Comparison of ENCODE assay signal across 8 mouse cellular contexts in the genomic region with DNA sequence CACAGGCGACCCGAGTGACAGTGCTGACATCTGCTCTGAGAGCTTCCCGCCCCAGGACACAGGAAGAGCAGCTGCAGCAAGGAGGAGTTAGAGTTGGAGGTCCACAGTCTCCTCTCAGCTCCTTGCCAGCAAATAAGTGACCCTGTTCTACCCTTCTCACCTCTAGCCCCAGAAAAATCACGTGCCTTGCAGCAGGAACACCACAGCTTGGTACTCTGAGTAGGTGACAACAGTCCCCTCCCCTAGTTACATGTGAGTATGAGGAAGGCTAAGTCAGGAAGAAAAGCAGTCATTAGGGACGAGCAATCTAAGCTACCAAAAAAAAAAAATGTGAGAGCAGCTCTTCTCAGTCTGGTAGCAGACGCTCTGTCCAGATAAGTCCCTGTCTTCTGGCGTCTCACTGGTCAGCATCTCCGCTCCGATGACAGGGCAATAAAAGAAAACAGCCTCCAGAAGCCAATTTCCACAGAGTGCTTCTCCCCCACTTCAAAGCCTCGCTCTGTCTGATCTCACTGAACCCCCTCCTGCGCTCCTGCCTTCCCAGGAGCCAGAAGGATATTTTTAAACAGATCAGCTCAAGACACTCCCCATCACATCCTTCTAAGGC. TPM values are rescaled to one million over a fixed set of nuclear protein-coding genes. Genes with fewer than 3 reads are reported as not detected.
DNase-seq lines count a peak whose midpoint lies in the region; ATAC-seq and TF ChIP-seq lines count a peak whose summit lies in the region.

No protein-coding gene starts in this region.

- WGBS in embryonic facial prominence, embryonic 12.5 days, result 59% methylated on average over 11 of the region's 11 CpGs
- WGBS in embryonic facial prominence, embryonic 10.5 days, result 67% methylated on average over 11 of the region's 11 CpGs
- 12% methylated on average over 11 of the region's 11 CpGs for WGBS in kidney, embryonic 15.5 days
- WGBS in midbrain, postnatal 0 days, result 31% methylated on average over 11 of the region's 11 CpGs

- H3K27me3 ChIP-seq in embryonic facial prominence, embryonic 12.5 days, result no peaks in the 10 kb centered on the region
- H3K27me3 ChIP-seq in embryonic facial prominence, embryonic 10.5 days (replicated peaks; ENCODE audit: low read depth, poor library complexity, severe bottlenecking), result no peaks in the 10 kb centered on the region
- no peaks in the 10 kb centered on the region for H3K27me3 ChIP-seq in testis, adult 2 months (ENCODE audit: control insufficient read depth, insufficient read depth, low read length)
- H3K27me3 ChIP-seq in kidney, embryonic 15.5 days, result no peaks in the 10 kb centered on the region
- no peaks in the 10 kb centered on the region for H3K27me3 ChIP-seq in midbrain, postnatal 0 days (ENCODE audit: insufficient read depth, low read length)

- ATAC-seq in embryonic facial prominence, embryonic 12.5 days (ENCODE audit: insufficient number of reproducible peaks, insufficient read depth, low FRiP score, low TSS enrichment), result no peak; the same call in 1 of the 2 replicates
- peak; percentile 37 for ATAC-seq in kidney, embryonic 15.5 days (replicated peaks; ENCODE audit: low FRiP score)
- no peak for ATAC-seq in midbrain, postnatal 0 days (ENCODE audit: low FRiP score)
- no peak for ATAC-seq in monocyte, adult 5-6 weeks (replicated peaks; ENCODE audit: insufficient number of reproducible peaks, low FRiP score, low TSS enrichment, poor library complexity, severe bottlenecking)

- no peak overlapping the region for H3K4me2 ChIP-seq in embryonic facial prominence, embryonic 12.5 days (replicated peaks)
- H3K4me2 ChIP-seq in kidney, embryonic 15.5 days, result peak overlapping the region; percentile 30
- H3K4me2 ChIP-seq in midbrain, postnatal 0 days (ENCODE audit: low read depth, low read length, poor library complexity, severe bottlenecking), result no peak overlapping the region

- TF ChIP-seq POLR2A in testis, adult 2 months (IDR thresholded peaks at IDR 0.05; ENCODE audit: control insufficient read depth, low read depth, low read length), result no peak

- H3K9me3 ChIP-seq in embryonic facial prominence, embryonic 12.5 days, result no peaks in the 10 kb centered on the region
- H3K9me3 ChIP-seq in embryonic facial prominence, embryonic 10.5 days, result no peaks in the 10 kb centered on the region
- H3K9me3 ChIP-seq in kidney, embryonic 15.5 days (replicated peaks), result no peaks in the 10 kb centered on the region
- no peaks in the 10 kb centered on the region for H3K9me3 ChIP-seq in midbrain, postnatal 0 days (ENCODE audit: low read length)

- no peak overlapping the region for H3K9ac ChIP-seq in embryonic facial prominence, embryonic 12.5 days
- H3K9ac ChIP-seq in kidney, embryonic 15.5 days, result no peak overlapping the region
- no peak overlapping the region for H3K9ac ChIP-seq in midbrain, postnatal 0 days (replicated peaks; ENCODE audit: low read length, poor library complexity, severe bottlenecking)

- no peaks in the 10 kb centered on the region for H3K36me3 ChIP-seq in embryonic facial prominence, embryonic 12.5 days
- H3K36me3 ChIP-seq in embryonic facial prominence, embryonic 10.5 days (replicated peaks), result peaks cover 7% of the 10 kb centered on the region; the same call in 1 of the 2 replicates
- no peaks in the 10 kb centered on the region for H3K36me3 ChIP-seq in testis, adult 2 months (ENCODE audit: control insufficient read depth, insufficient read depth, low read length)
- no peaks in the 10 kb centered on the region for H3K36me3 ChIP-seq in kidney, embryonic 15.5 days
- no peaks in the 10 kb centered on the region for H3K36me3 ChIP-seq in midbrain, postnatal 0 days (ENCODE audit: insufficient read depth, low read length)

- H3K27ac ChIP-seq in embryonic facial prominence, embryonic 12.5 days, result peak overlapping the region; percentile 52; the same call in 1 of the 2 replicates
- H3K27ac ChIP-seq in embryonic facial prominence, embryonic 10.5 days (replicated peaks), result no peak overlapping the region
- H3K27ac ChIP-seq in testis, adult 2 months (ENCODE audit: control insufficient read depth, insufficient read depth, low read depth, low read length), result peak overlapping the region; percentile 30; the same call in 1 of the 2 replicates
- H3K27ac ChIP-seq in kidney, embryonic 15.5 days, result peak overlapping the region; percentile 78
- no peak overlapping the region for H3K27ac ChIP-seq in midbrain, postnatal 0 days (ENCODE audit: low read depth, low read length)

- H3K4me3 ChIP-seq in embryonic facial prominence, embryonic 12.5 days, result no peak overlapping the region
- H3K4me3 ChIP-seq in embryonic facial prominence, embryonic 10.5 days, result no peak overlapping the region
- no peak overlapping the region for H3K4me3 ChIP-seq in testis, adult 2 months (ENCODE audit: control insufficient read depth, low read depth, low read length)
- no peak overlapping the region for H3K4me3 ChIP-seq in kidney, embryonic 15.5 days (replicated peaks)
- H3K4me3 ChIP-seq in midbrain, postnatal 0 days (ENCODE audit: low read depth, low read length), result no peak overlapping the region

- TF ChIP-seq CTCF in testis, adult 2 months (IDR thresholded peaks at IDR 0.05; ENCODE audit: control insufficient read depth, insufficient read depth, insufficient replicate concordance, low read depth, low read length), result no peak
- TF ChIP-seq CTCF in midbrain, postnatal 0 days (IDR thresholded peaks at IDR 0.05), result no peak

- DNase-seq in embryonic facial prominence, embryonic 10.5 days (ENCODE audit: low spot score), result no peak
- DNase-seq in testis, postnatal 10 days (ENCODE audit: low spot score), result no peak
- DNase-seq in midbrain, postnatal 0 days (ENCODE audit: low spot score), result peak; percentile 27
- DNase-seq in layer of hippocampus, adult 11-12 months (ENCODE audit: low spot score), result no peak

- peaks cover 31% of the 10 kb centered on the region for H3K4me1 ChIP-seq in embryonic facial prominence, embryonic 12.5 days
- peaks cover 64% of the 10 kb centered on the region for H3K4me1 ChIP-seq in embryonic facial prominence, embryonic 10.5 days
- peaks cover 3% of the 10 kb centered on the region for H3K4me1 ChIP-seq in testis, adult 2 months (ENCODE audit: control insufficient read depth, insufficient read depth, low read length)
- peaks cover 58% of the 10 kb centered on the region for H3K4me1 ChIP-seq in kidney, embryonic 15.5 days
- H3K4me1 ChIP-seq in midbrain, postnatal 0 days (ENCODE audit: insufficient read depth, low read length), result peaks cover 14% of the 10 kb centered on the region; the same call in 1 of the 2 replicates

RNA-seq across cellular contexts. Expression of gene Ptpn11, which starts 6.1 kb away (rescaled TPM):
- 23.4 and 24.0 TPM in 2 replicates for polyA plus RNA-seq in embryonic facial prominence, embryonic 12.5 days (2016; fragmentation: Nextera tagmentation; extraction: Ambion mirVana)
- 25.0 and 25.4 TPM in 2 replicates for polyA plus RNA-seq in embryonic facial prominence, embryonic 10.5 days (2016; fragmentation: Nextera tagmentation; extraction: Ambion mirVana)
- 6.2 and 6.9 TPM in 2 replicates for polyA plus RNA-seq in testis, adult 2 months (2012; rRNA removed)
- 19.9 and 20.9 TPM in 2 replicates for polyA plus RNA-seq in kidney, embryonic 15.5 days (2015; fragmentation: Nextera tagmentation; extraction: Ambion mirVana)
- 53.9 and 54.4 TPM in 2 replicates for total RNA-seq in midbrain, postnatal 0 days (2014; rRNA removed)
- 23.1 and 24.8 TPM in 2 replicates for polyA plus RNA-seq in midbrain, postnatal 0 days (2015; fragmentation: Nextera tagmentation; extraction: Ambion mirVana)
- 59.8 to 88.9 TPM (median 78.3 TPM) in 3 replicates for total RNA-seq in monocyte, adult 5-6 weeks (2017)

RNA-seq across cellular contexts. Expression of gene Rpl6, which starts 19.2 kb away (rescaled TPM):
- 597 and 603 TPM in 2 replicates for polyA plus RNA-seq in embryonic facial prominence, embryonic 12.5 days (2016; fragmentation: Nextera tagmentation; extraction: Ambion mirVana)
- polyA plus RNA-seq in embryonic facial prominence, embryonic 10.5 days (2016; fragmentation: Nextera tagmentation; extraction: Ambion mirVana), result 686 and 696 TPM in 2 replicates
- polyA plus RNA-seq in testis, adult 2 months (2012; rRNA removed), result 84.3 and 103 TPM in 2 replicates
- 639 and 659 TPM in 2 replicates for polyA plus RNA-seq in kidney, embryonic 15.5 days (2015; fragmentation: Nextera tagmentation; extraction: Ambion mirVana)
- total RNA-seq in midbrain, postnatal 0 days (2014; rRNA removed), result 463 and 476 TPM in 2 replicates
- polyA plus RNA-seq in midbrain, postnatal 0 days (2015; fragmentation: Nextera tagmentation; extraction: Ambion mirVana), result 360 and 362 TPM in 2 replicates
- total RNA-seq in monocyte, adult 5-6 weeks (2017), result 599 to 801 TPM (median 613 TPM) in 3 replicates

RNA-seq across cellular contexts. Expression of gene Hectd4, which starts 35.0 kb away (rescaled TPM):
- polyA plus RNA-seq in embryonic facial prominence, embryonic 12.5 days (2016; fragmentation: Nextera tagmentation; extraction: Ambion mirVana), result 7.8 and 7.9 TPM in 2 replicates
- 4.4 and 5.0 TPM in 2 replicates for polyA plus RNA-seq in embryonic facial prominence, embryonic 10.5 days (2016; fragmentation: Nextera tagmentation; extraction: Ambion mirVana)
- polyA plus RNA-seq in testis, adult 2 months (2012; rRNA removed), result 41.3 and 41.8 TPM in 2 replicates
- polyA plus RNA-seq in kidney, embryonic 15.5 days (2015; fragmentation: Nextera tagmentation; extraction: Ambion mirVana), result 4.3 and 5.2 TPM in 2 replicates
- 141 and 153 TPM in 2 replicates for total RNA-seq in midbrain, postnatal 0 days (2014; rRNA removed)
- 16.4 and 17.9 TPM in 2 replicates for polyA plus RNA-seq in midbrain, postnatal 0 days (2015; fragmentation: Nextera tagmentation; extraction: Ambion mirVana)
- 9.9 to 34.1 TPM (median 19.9 TPM) in 3 replicates for total RNA-seq in monocyte, adult 5-6 weeks (2017)

Comparison
In these comparisons a context has a peak if more than half of its experiments do, and no peak if none do; other contexts are left out.
1. H3K27ac ChIP-seq: peak in embryonic facial prominence, embryonic 12.5 days (single experiment), testis, adult 2 months (single experiment) and kidney, embryonic 15.5 days (single experiment); none in embryonic facial prominence, embryonic 10.5 days (single experiment) and midbrain, postnatal 0 days (single experiment).